Mouse (Mus musculus) limb, embryonic 11.5 days (tissue): ENCODE measurements at regions not wholly inside any gene's neighbourhood (a gene's known extent, or its start where the extent isn't known, plus 50 kb on each side); places are given as distances from the start of the nearest gene placed in this dataset.

Experiments
- ATAC-seq: fragments of 200-750 bp; cut with Nextera tagmentation; 2 replicates; pipeline ENCODE4 v1.8.0; 2017; ENCODE audit warnings: low read depth; ENCODE audit not compliant: insufficient number of reproducible peaks, low FRiP score, low TSS enrichment
- DNase-seq: peaks from one replicate; pipeline ENCODE4 v3.0.0-alpha.2; 2015; ENCODE audit warnings: low spot score
- H3K27ac ChIP-seq: fragments of 300-500 bp; sonication (generic); replicated peaks from 2 replicates; pipeline ENCODE4 v1.5.1; 2014; ENCODE audit warnings: low read depth, mild to moderate bottlenecking, low read length
- H3K27me3 ChIP-seq: fragments of 300-500 bp; sonication (generic); 2 replicates; pipeline ENCODE4 v1.6.1; 2014; ENCODE audit warnings: mild to moderate bottlenecking, low read length, mixed read lengths; ENCODE audit not compliant: control insufficient read depth, insufficient read depth
- H3K36me3 ChIP-seq: fragments of 300-500 bp; sonication (generic); 2 replicates; pipeline ENCODE4 v1.6.1; 2014; ENCODE audit warnings: mild to moderate bottlenecking, low read length, moderate library complexity, mixed read lengths; ENCODE audit not compliant: control insufficient read depth, insufficient read depth
- H3K4me1 ChIP-seq: fragments of 300-500 bp; sonication (generic); 2 replicates; pipeline ENCODE4 v1.6.1; 2014; ENCODE audit warnings: low read length, mixed read lengths; ENCODE audit not compliant: control insufficient read depth, insufficient read depth
- H3K4me2 ChIP-seq: fragments of 300-500 bp; sonication (generic); 2 replicates; pipeline ENCODE4 v1.6.1; 2014; ENCODE audit warnings: low read depth, mild to moderate bottlenecking, moderate library complexity; ENCODE audit not compliant: severe bottlenecking
- H3K4me3 ChIP-seq: fragments of 300-500 bp; sonication (generic); 2 replicates; pipeline ENCODE4 v1.5.1; 2014; ENCODE audit warnings: low read depth, low read length
- H3K9ac ChIP-seq: fragments of 300-500 bp; sonication (generic); 2 replicates; pipeline ENCODE4 v1.6.1; 2014; ENCODE audit warnings: mild to moderate bottlenecking, low read length
- H3K9me3 ChIP-seq: fragments of 300-500 bp; sonication (generic); 2 replicates; pipeline ENCODE4 v1.6.1; 2016; ENCODE audit warnings: low read length; ENCODE audit not compliant: control insufficient read depth
- WGBS: fragments of 180-500 bp; shearing (Covaris S2); extraction: QIAGEN DNeasy Blood & Tissue Kit; methylation state at CpG from one replicate; pipeline ENCODE4 v1.1.7; 2014; 5-methylcytosine and 5-hydroxymethylcytosine counted together

- H3K4me2 ChIP-seq, result no peak overlapping the region
- DNase-seq (no peak), ATAC-seq (no peak)
- WGBS, result 83% methylated on average over 7 of the region's 7 CpGs
- no peaks in the 10 kb centered on the region for H3K36me3 ChIP-seq
- H3K4me1 ChIP-seq, result peaks cover 21% of the 10 kb centered on the region
- no peak overlapping the region for H3K4me3 ChIP-seq
- no peak overlapping the region for H3K27ac ChIP-seq
- H3K9ac ChIP-seq, result no peak overlapping the region
- H3K9me3 ChIP-seq, result no peaks in the 10 kb centered on the region
- H3K27me3 ChIP-seq, result no peaks in the 10 kb centered on the region
These were observed 58.8 kb upstream of the Sfrp2 start for GRCm38 (mm10) chr3:83707278-83707677.

GRCm38 (mm10) chr3:83708973-83709372, 57.1 kb upstream of the Sfrp2 start:
- WGBS, result 74% methylated on average over 3 of the region's 4 CpGs

GRCm38 (mm10) chr3:83709531-83709930, 56.6 kb upstream of the Sfrp2 start:
- DNase-seq, result no peak
- Histone ChIP-seq H3K9me3 (no peaks in the 10 kb centered on the region), H3K9ac (no peak overlapping the region), H3K27ac (no peak overlapping the region), H3K4me1 (peaks cover 21% of the 10 kb centered on the region), H3K27me3 (no peaks in the 10 kb centered on the region), H3K4me3 (no peak overlapping the region), H3K36me3 (no peaks in the 10 kb centered on the region), H3K4me2 (no peak overlapping the region)
- no peak for ATAC-seq
- WGBS, result 51% methylated on average over 1 of the region's 1 CpGs

More at GRCm38 (mm10) chr3:83708973-83709372, 57.1 kb upstream of the Sfrp2 start:
- H3K4me3 ChIP-seq, result no peak overlapping the region
- H3K9ac ChIP-seq, result no peak overlapping the region
- H3K27ac ChIP-seq, result no peak overlapping the region
- no peak for DNase-seq
- no peak overlapping the region for H3K4me2 ChIP-seq
- H3K27me3 ChIP-seq, result no peaks in the 10 kb centered on the region
- H3K36me3 ChIP-seq, result no peaks in the 10 kb centered on the region
- H3K9me3 ChIP-seq, result no peaks in the 10 kb centered on the region
- peaks cover 21% of the 10 kb centered on the region for H3K4me1 ChIP-seq
- no peak for ATAC-seq

- no peak overlapping the region for H3K4me2 ChIP-seq
- no peak overlapping the region for H3K4me3 ChIP-seq
- no peaks in the 10 kb centered on the region for H3K36me3 ChIP-seq
- peaks cover 21% of the 10 kb centered on the region for H3K4me1 ChIP-seq
- H3K9me3 ChIP-seq, result no peaks in the 10 kb centered on the region
- H3K9ac ChIP-seq, result no peak overlapping the region; the same call in 1 of the 2 replicates
- DNase-seq, result peak; percentile 46
- peak; percentile 79 for ATAC-seq
- H3K27ac ChIP-seq, result peak overlapping the region; percentile 56; the same call in 1 of the 2 replicates
- WGBS, result 33% methylated on average over 10 of the region's 10 CpGs
- H3K27me3 ChIP-seq, result no peaks in the 10 kb centered on the region
These were observed 55.1 kb upstream of the Sfrp2 start for GRCm38 (mm10) chr3:83710995-83711541.

DNA sequence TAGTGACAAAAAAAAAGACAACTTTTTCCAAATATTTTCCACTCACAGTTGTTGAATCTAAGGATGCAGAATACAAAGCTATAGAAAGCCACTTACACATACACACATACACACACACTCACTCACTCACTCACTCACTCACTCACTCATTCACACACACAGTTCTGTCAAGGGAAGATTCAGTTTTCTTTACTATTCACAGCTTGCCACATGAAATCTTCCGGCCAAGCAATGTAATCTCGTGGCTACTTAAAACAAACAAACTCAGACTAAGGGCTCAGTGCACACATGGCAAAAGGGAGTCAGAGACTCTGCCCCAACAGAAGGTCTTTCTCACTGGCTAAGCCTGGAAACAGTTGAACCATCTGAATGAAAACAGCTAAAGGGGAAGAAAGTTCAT, 53.8 kb upstream of the Sfrp2 start:
- H3K9me3 ChIP-seq, result no peaks in the 10 kb centered on the region
- no peak for DNase-seq
- H3K4me2 ChIP-seq, result no peak overlapping the region
- peaks cover 21% of the 10 kb centered on the region for H3K4me1 ChIP-seq
- H3K9ac ChIP-seq, result no peak overlapping the region
- no peaks in the 10 kb centered on the region for H3K27me3 ChIP-seq
- H3K4me3 ChIP-seq, result no peak overlapping the region
- 75% methylated on average over 2 of the region's 2 CpGs for WGBS
- no peak for ATAC-seq
- H3K36me3 ChIP-seq, result no peaks in the 10 kb centered on the region
- no peak overlapping the region for H3K27ac ChIP-seq

DNA sequence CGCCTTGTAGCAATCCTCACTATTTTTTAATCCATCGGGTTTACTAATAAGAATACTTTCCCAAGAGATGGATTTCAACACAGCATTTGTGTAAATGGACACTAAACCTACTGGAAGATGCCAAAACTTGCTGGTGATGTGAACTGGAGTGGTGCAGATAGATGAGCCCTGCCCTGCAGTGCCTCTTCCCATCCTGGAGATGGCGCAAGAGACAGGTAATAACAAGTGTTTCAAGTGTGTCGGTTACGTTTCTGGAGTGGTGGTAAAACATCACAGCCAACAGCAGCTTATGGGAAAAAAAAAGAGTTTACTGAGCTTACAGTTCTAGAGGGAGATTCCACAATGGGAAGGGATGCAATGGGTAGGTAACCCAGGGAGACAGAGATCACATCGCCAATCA, 51.5 kb upstream of the Sfrp2 start:
- no peak for ATAC-seq
- Histone ChIP-seq H3K9ac (no peak overlapping the region), H3K4me1 (peaks cover 20% of the 10 kb centered on the region), H3K27me3 (no peaks in the 10 kb centered on the region), H3K4me3 (no peak overlapping the region), H3K9me3 (no peaks in the 10 kb centered on the region), H3K36me3 (no peaks in the 10 kb centered on the region), H3K4me2 (no peak overlapping the region), H3K27ac (no peak overlapping the region)
- WGBS, result 56% methylated on average over 6 of the region's 6 CpGs
- DNase-seq, result no peak
